ENCODE assay signal across 16 mouse cellular contexts in the genomic region with DNA sequence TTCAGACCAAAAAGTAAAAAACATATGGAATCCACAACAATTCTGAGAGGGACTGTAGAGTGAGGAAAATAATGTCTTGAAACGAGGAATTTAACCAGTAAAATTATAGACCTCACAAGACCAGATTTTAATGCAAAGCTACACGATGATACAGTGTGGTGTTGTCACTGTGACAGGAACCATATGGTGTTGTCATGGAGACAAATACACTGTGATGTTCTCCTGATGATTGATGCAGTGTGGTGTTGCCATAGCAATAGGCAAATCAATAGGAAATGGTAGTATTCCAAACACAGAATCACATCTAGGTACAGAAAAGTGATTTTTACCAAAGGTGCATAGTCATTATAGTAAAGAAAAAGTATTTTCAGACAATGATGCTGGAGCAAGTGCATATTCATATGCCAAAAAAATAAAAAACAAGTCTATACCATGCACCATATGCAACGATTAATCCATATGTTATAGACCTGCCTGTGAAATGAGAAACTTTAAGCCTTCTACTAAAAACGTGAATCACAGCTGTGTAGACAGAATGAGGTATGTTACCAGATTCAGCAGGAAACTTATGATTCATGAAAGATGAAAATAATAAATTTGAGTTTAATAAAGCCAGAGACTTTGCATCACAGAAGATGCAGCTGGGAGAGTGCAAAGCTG.
A peak's percentile ranks its signal among the peaks of the same experiment; 100 is the strongest.
DNase-seq lines count a peak whose midpoint lies in the region; ATAC-seq and TF ChIP-seq lines count a peak whose summit lies in the region.
"Had no signal": no experiment of that assay in that cellular context is flagged by ENCODE, and none has a peak within 500 bp of the region (broad histone marks: within the 10 kb centered on the region; RNA-seq: fewer than 3 reads in every experiment).

No protein-coding gene starts in this region.

- H3K36me3 ChIP-seq in intestine, embryonic 14.5 days (ENCODE audit: control insufficient read depth, insufficient read depth, low read length), result no peaks in the 10 kb centered on the region
- H3K36me3 ChIP-seq in intestine, postnatal 0 days (ENCODE audit: control insufficient read depth, insufficient read depth), result no peaks in the 10 kb centered on the region
- H3K36me3 ChIP-seq in forebrain, embryonic 15.5 days, result no peaks in the 10 kb centered on the region
- H3K36me3 ChIP-seq in midbrain, embryonic 13.5 days, result no peaks in the 10 kb centered on the region
- H3K36me3 ChIP-seq: heart, embryonic 12.5 days; neural tube, embryonic 13.5 days had no signal

- no peak for TF ChIP-seq POLR2A in brain, embryonic 14.5 days (IDR thresholded peaks at IDR 0.05; ENCODE audit: borderline replicate concordance, extremely low read depth, insufficient read depth, insufficient read length, poor library complexity, severe bottlenecking)

- H3K4me1 ChIP-seq in intestine, embryonic 14.5 days (replicated peaks; ENCODE audit: control insufficient read depth, insufficient read depth, low read length), result peaks cover 12% of the 10 kb centered on the region
- H3K4me1 ChIP-seq in intestine, postnatal 0 days (replicated peaks; ENCODE audit: control insufficient read depth, insufficient read depth, low read length), result no peaks in the 10 kb centered on the region
- peaks cover 5% of the 10 kb centered on the region; the same call in 1 of the 2 replicates for H3K4me1 ChIP-seq in forebrain, embryonic 15.5 days
- no peaks in the 10 kb centered on the region for H3K4me1 ChIP-seq in midbrain, embryonic 13.5 days (replicated peaks)
- H3K4me1 ChIP-seq: heart, embryonic 12.5 days; neural tube, embryonic 13.5 days had no signal

- H3K9ac ChIP-seq in intestine, embryonic 14.5 days (ENCODE audit: low read length), result no peak overlapping the region
- no peak overlapping the region for H3K9ac ChIP-seq in intestine, postnatal 0 days (ENCODE audit: low read depth, low read length)
- no peak overlapping the region for H3K9ac ChIP-seq in forebrain, embryonic 15.5 days (replicated peaks)
- no peak overlapping the region for H3K9ac ChIP-seq in midbrain, embryonic 13.5 days (replicated peaks)
- H3K9ac ChIP-seq: heart, embryonic 12.5 days; liver, embryonic 14.5 days; neural tube, embryonic 13.5 days had no signal

- peaks cover 4% of the 10 kb centered on the region; the same call in 1 of the 2 replicates for H3K9me3 ChIP-seq in intestine, embryonic 14.5 days (ENCODE audit: control insufficient read depth, low read length)
- H3K9me3 ChIP-seq in intestine, postnatal 0 days (ENCODE audit: control insufficient read depth), result 0 out of 2 replicates have a peak, but pooled peaks cover 2% of the 10 kb centered on the region
- peaks cover 5% of the 10 kb centered on the region; the same call in 1 of the 2 replicates for H3K9me3 ChIP-seq in forebrain, embryonic 15.5 days
- 0 out of 2 replicates have a peak, but pooled peaks cover 10% of the 10 kb centered on the region for H3K9me3 ChIP-seq in midbrain, embryonic 13.5 days
- H3K9me3 ChIP-seq: heart, embryonic 12.5 days had no signal

- peak overlapping the region; percentile 44; the same call in 1 of the 2 replicates for H3K27ac ChIP-seq in intestine, embryonic 14.5 days (ENCODE audit: low read depth)
- no peak overlapping the region for H3K27ac ChIP-seq in intestine, postnatal 0 days (ENCODE audit: low read depth, low read length)
- H3K27ac ChIP-seq in forebrain, embryonic 15.5 days (replicated peaks), result peak overlapping the region; percentile 36; the same call in 1 of the 2 replicates
- no peak overlapping the region for H3K27ac ChIP-seq in midbrain, embryonic 13.5 days
- H3K27ac ChIP-seq: liver, embryonic 14.5 days; neural tube, embryonic 13.5 days had no signal

- peak; percentile 44 for DNase-seq in intestine, embryonic 14.5 days (ENCODE audit: low spot score)
- peak; percentile 81 for DNase-seq in brain, embryonic 14.5 days (ENCODE audit: low read depth)
- DNase-seq in urinary bladder, postnatal 10 days (ENCODE audit: low spot score), result no peak
- DNase-seq in testis, postnatal 10 days (ENCODE audit: low spot score), result no peak
- DNase-seq: cerebellum, postnatal 36 days; gastrocnemius, postnatal 14 days; heart, postnatal 36 days; kidney, adult 8-10 months; spleen, adult 18-20 months; thymus, postnatal 4 days had no signal

- 35% methylated on average over 4 of the region's 4 CpGs for WGBS in intestine, embryonic 14.5 days
- WGBS in intestine, postnatal 0 days, result 58% methylated on average over 4 of the region's 4 CpGs
- 52% methylated on average over 4 of the region's 4 CpGs for WGBS in forebrain, embryonic 15.5 days
- WGBS in midbrain, embryonic 13.5 days, result 61% methylated on average over 4 of the region's 4 CpGs

- no peak overlapping the region for H3K4me2 ChIP-seq in intestine, embryonic 14.5 days (ENCODE audit: low read length)
- no peak overlapping the region for H3K4me2 ChIP-seq in intestine, postnatal 0 days (replicated peaks; ENCODE audit: low read depth)
- H3K4me2 ChIP-seq in forebrain, embryonic 15.5 days (replicated peaks), result no peak overlapping the region
- H3K4me2 ChIP-seq in midbrain, embryonic 13.5 days (replicated peaks), result no peak overlapping the region
- H3K4me2 ChIP-seq: heart, embryonic 12.5 days; neural tube, embryonic 13.5 days had no signal

- no peaks in the 10 kb centered on the region for H3K27me3 ChIP-seq in intestine, embryonic 14.5 days (replicated peaks; ENCODE audit: control insufficient read depth, insufficient read depth, low read length)
- no peaks in the 10 kb centered on the region for H3K27me3 ChIP-seq in intestine, postnatal 0 days (replicated peaks; ENCODE audit: control insufficient read depth, insufficient read depth, low read length)
- no peaks in the 10 kb centered on the region for H3K27me3 ChIP-seq in forebrain, embryonic 15.5 days
- H3K27me3 ChIP-seq in midbrain, embryonic 13.5 days, result no peaks in the 10 kb centered on the region
- H3K27me3 ChIP-seq: heart, embryonic 12.5 days; neural tube, embryonic 13.5 days had no signal

- TF ChIP-seq CTCF in intestine, postnatal 0 days (IDR thresholded peaks at IDR 0.05; ENCODE audit: low read depth), result no peak
- TF ChIP-seq CTCF in brain, embryonic 14.5 days (IDR thresholded peaks at IDR 0.05; ENCODE audit: borderline replicate concordance, extremely low read depth, insufficient read depth, insufficient read length), result no peak

- no peak overlapping the region for H3K4me3 ChIP-seq in intestine, embryonic 14.5 days (ENCODE audit: low read depth, low read length)
- H3K4me3 ChIP-seq in intestine, postnatal 0 days (ENCODE audit: low read depth, low read length), result no peak overlapping the region
- no peak overlapping the region for H3K4me3 ChIP-seq in forebrain, embryonic 15.5 days
- no peak overlapping the region for H3K4me3 ChIP-seq in midbrain, embryonic 13.5 days (replicated peaks)
- H3K4me3 ChIP-seq: heart, embryonic 12.5 days; neural tube, embryonic 13.5 days had no signal

- 0 out of 2 replicates have a peak, but pooled peaks have one; percentile 34 for ATAC-seq in intestine, embryonic 14.5 days (replicated peaks; ENCODE audit: low FRiP score, low TSS enrichment, low read depth)
- ATAC-seq in intestine, postnatal 0 days, result no peak
- ATAC-seq in forebrain, embryonic 15.5 days (replicated peaks), result peak; percentile 94
- peak; percentile 70; the same call in 1 of the 2 replicates for ATAC-seq in midbrain, embryonic 13.5 days

Comparison
In these comparisons a context has a peak if more than half of its experiments do, and no peak if none do; other contexts are left out.
1. H3K27ac ChIP-seq: peak in intestine, embryonic 14.5 days (single experiment) and forebrain, embryonic 15.5 days (single experiment); none in intestine, postnatal 0 days (single experiment) and midbrain, embryonic 13.5 days (single experiment).
2. DNase-seq: peak in intestine, embryonic 14.5 days (single experiment) and brain, embryonic 14.5 days (single experiment); none in urinary bladder, postnatal 10 days (single experiment) and testis, postnatal 10 days (single experiment).